Mouse (Mus musculus) hindbrain, embryonic 16.5 days (tissue): Measurements from ENCODE around the gene B2m. TPM values are rescaled to one million over a fixed set of nuclear protein-coding genes. Genes with fewer than 3 reads are reported as not detected.

Experiments used
- ATAC-seq: fragments of 200-750 bp; cut with Nextera tagmentation; 2 replicates; pipeline ENCODE4 v1.8.0; 2017; ENCODE audit warnings: moderate TSS enrichment, moderate library complexity
- H3K27ac ChIP-seq: fragments of 300-500 bp; sonication (generic); 2 replicates; pipeline ENCODE4 v1.5.1; 2014; ENCODE audit warnings: low read depth, mild to moderate bottlenecking, control low read depth, low read length, moderate library complexity
- H3K27me3 ChIP-seq: fragments of 300-500 bp; sonication (generic); replicated peaks from 2 replicates; pipeline ENCODE4 v1.6.1; 2014; ENCODE audit warnings: low read length; ENCODE audit not compliant: control insufficient read depth, insufficient read depth
- H3K36me3 ChIP-seq: fragments of 300-500 bp; sonication (generic); 2 replicates; pipeline ENCODE4 v1.6.1; 2014; ENCODE audit warnings: mild to moderate bottlenecking, low read length, moderate library complexity, mixed read lengths; ENCODE audit not compliant: control insufficient read depth, insufficient read depth
- H3K4me1 ChIP-seq: fragments of 300-500 bp; sonication (generic); 2 replicates; pipeline ENCODE4 v1.6.1; 2014; ENCODE audit warnings: low read depth, low read length; ENCODE audit not compliant: control insufficient read depth, insufficient read depth
- H3K4me2 ChIP-seq: fragments of 300-500 bp; sonication (generic); 2 replicates; pipeline ENCODE4 v1.6.1; 2014; ENCODE audit warnings: mild to moderate bottlenecking, low read length, control low read depth, moderate library complexity
- H3K4me3 ChIP-seq: fragments of 300-500 bp; sonication (generic); 2 replicates; pipeline ENCODE4 v1.5.1; 2014; ENCODE audit warnings: mild to moderate bottlenecking, low read length, control low read depth, moderate library complexity
- H3K9ac ChIP-seq: fragments of 300-500 bp; sonication (generic); 2 replicates; pipeline ENCODE4 v1.6.1; 2014; ENCODE audit warnings: low read depth, mild to moderate bottlenecking, control low read depth, low read length, moderate library complexity
- H3K9me3 ChIP-seq: fragments of 300-500 bp; sonication (generic); 2 replicates; pipeline ENCODE4 v1.6.1; 2014; ENCODE audit warnings: mild to moderate bottlenecking, low read length, moderate library complexity; ENCODE audit not compliant: control insufficient read depth
- WGBS: fragments of 180-500 bp; shearing (Covaris S2); extraction: QIAGEN DNeasy Blood & Tissue Kit; methylation state at CpG from one replicate; pipeline ENCODE4 v1.1.7; 2014; 5-methylcytosine and 5-hydroxymethylcytosine counted together
- polyA plus RNA-seq: library from polyadenylated mRNA; unstranded; fragments of >200 nt; fragmentation: Nextera tagmentation; extraction: Ambion mirVana; gene quantifications from 2 replicates; pipeline ENCODE4 v1.2.1, GENCODE M21; 2015

The B2m gene
- polyA plus RNA-seq, 1 experiment from 2014 or later: 120 TPM

GRCm38 (mm10) chr2:122146687-122147086 is 799 bp upstream of the B2m start:
- Histone ChIP-seq H3K36me3 (no peaks in the 10 kb centered on the region), H3K4me1 (peaks cover 4% of the 10 kb centered on the region), H3K27me3 (no peaks in the 10 kb centered on the region), H3K9me3 (no peaks in the 10 kb centered on the region), H3K4me2 (no peak overlapping the region), H3K4me3 (no peak overlapping the region), H3K9ac (no peak overlapping the region), H3K27ac (no peak overlapping the region)
- WGBS: 67% methylated on average over 6 of the region's 6 CpGs
- ATAC-seq: no peak

- WGBS: 35% methylated on average over 18 of the region's 18 CpGs
- no peaks in the 10 kb centered on the region for H3K9me3 ChIP-seq
- 0 out of 2 replicates have a peak, but pooled peaks have one; percentile 15 for ATAC-seq
- no peak overlapping the region for H3K27ac ChIP-seq
- peak overlapping the region; percentile 78 for H3K4me3 ChIP-seq
- H3K27me3 ChIP-seq: no peaks in the 10 kb centered on the region
- H3K4me2 ChIP-seq: peak overlapping the region; percentile 92
- peaks cover 4% of the 10 kb centered on the region for H3K4me1 ChIP-seq
- H3K9ac ChIP-seq: peak overlapping the region; percentile 79
- H3K36me3 ChIP-seq: no peaks in the 10 kb centered on the region
Measured at GRCm38 (mm10) chr2:122148242-122148917, 894 bp downstream of the B2m start.

- 96% methylated on average over 6 of the region's 6 CpGs for WGBS
- Histone ChIP-seq H3K36me3 (no peaks in the 10 kb centered on the region), H3K9me3 (no peaks in the 10 kb centered on the region), H3K9ac (no peak overlapping the region), H3K27ac (no peak overlapping the region), H3K4me3 (no peak overlapping the region), H3K27me3 (no peaks in the 10 kb centered on the region), H3K4me1 (peaks cover 4% of the 10 kb centered on the region), H3K4me2 (no peak overlapping the region)
- no peak for ATAC-seq
Measured at GRCm38 (mm10) chr2:122149316-122149715, 1.8 kb downstream of the B2m start.

GRCm38 (mm10) chr2:122149716-122150115 is 2.2 kb downstream of the B2m start:
- Histone ChIP-seq H3K9me3 (no peaks in the 10 kb centered on the region), H3K27ac (no peak overlapping the region), H3K9ac (no peak overlapping the region), H3K27me3 (no peaks in the 10 kb centered on the region), H3K4me1 (peaks cover 4% of the 10 kb centered on the region), H3K4me3 (no peak overlapping the region), H3K4me2 (no peak overlapping the region), H3K36me3 (no peaks in the 10 kb centered on the region)
- ATAC-seq: no peak
- 85% methylated on average over 3 of the region's 3 CpGs for WGBS

GRCm38 (mm10) chr2:122151221-122151620 is 3.7 kb downstream of the B2m start:
- Histone ChIP-seq H3K9me3 (no peaks in the 10 kb centered on the region), H3K4me1 (peaks cover 4% of the 10 kb centered on the region), H3K36me3 (no peaks in the 10 kb centered on the region), H3K27ac (no peak overlapping the region), H3K27me3 (no peaks in the 10 kb centered on the region), H3K4me3 (no peak overlapping the region), H3K4me2 (no peak overlapping the region), H3K9ac (no peak overlapping the region)
- no peak for ATAC-seq
- WGBS: 91% methylated on average over 1 of the region's 1 CpGs

GRCm38 (mm10) chr2:122152850-122153249 is 5.4 kb downstream of the B2m start:
- no peak overlapping the region for H3K9ac ChIP-seq
- 82% methylated on average over 3 of the region's 3 CpGs for WGBS
- H3K4me1 ChIP-seq: no peaks in the 10 kb centered on the region
- no peaks in the 10 kb centered on the region for H3K27me3 ChIP-seq
- no peaks in the 10 kb centered on the region for H3K36me3 ChIP-seq
- H3K4me3 ChIP-seq: no peak overlapping the region
- no peak for ATAC-seq
- H3K9me3 ChIP-seq: no peaks in the 10 kb centered on the region
- H3K27ac ChIP-seq: no peak overlapping the region
- no peak overlapping the region for H3K4me2 ChIP-seq

GRCm38 (mm10) chr2:122153681-122154365 is 6.3 kb downstream of the B2m start:
- Histone ChIP-seq H3K27ac (no peak overlapping the region), H3K4me2 (no peak overlapping the region), H3K27me3 (no peaks in the 10 kb centered on the region), H3K9me3 (no peaks in the 10 kb centered on the region), H3K36me3 (no peaks in the 10 kb centered on the region), H3K9ac (no peak overlapping the region), H3K4me1 (no peaks in the 10 kb centered on the region), H3K4me3 (no peak overlapping the region)
- ATAC-seq: no peak
- WGBS: 87% methylated on average over 6 of the region's 7 CpGs

GRCm38 (mm10) chr2:122154479-122154878 is 7.0 kb downstream of the B2m start:
- Histone ChIP-seq H3K4me2 (no peak overlapping the region), H3K9ac (no peak overlapping the region), H3K9me3 (no peaks in the 10 kb centered on the region), H3K27ac (no peak overlapping the region), H3K36me3 (no peaks in the 10 kb centered on the region), H3K4me1 (no peaks in the 10 kb centered on the region), H3K27me3 (no peaks in the 10 kb centered on the region), H3K4me3 (no peak overlapping the region)
- ATAC-seq: no peak
- 100% methylated on average over 2 of the region's 2 CpGs for WGBS

- no peaks in the 10 kb centered on the region for H3K27me3 ChIP-seq
- no peaks in the 10 kb centered on the region for H3K36me3 ChIP-seq
- no peak overlapping the region for H3K27ac ChIP-seq
- no peaks in the 10 kb centered on the region for H3K4me1 ChIP-seq
- H3K9me3 ChIP-seq: no peaks in the 10 kb centered on the region
- ATAC-seq: no peak
- no peak overlapping the region for H3K9ac ChIP-seq
- H3K4me3 ChIP-seq: no peak overlapping the region
- 94% methylated on average over 2 of the region's 2 CpGs for WGBS
- no peak overlapping the region for H3K4me2 ChIP-seq
Measured at GRCm38 (mm10) chr2:122155292-122155691, 7.8 kb downstream of the B2m start.
